ENCODE assay signal across 8 mouse cellular contexts in the genomic region with DNA sequence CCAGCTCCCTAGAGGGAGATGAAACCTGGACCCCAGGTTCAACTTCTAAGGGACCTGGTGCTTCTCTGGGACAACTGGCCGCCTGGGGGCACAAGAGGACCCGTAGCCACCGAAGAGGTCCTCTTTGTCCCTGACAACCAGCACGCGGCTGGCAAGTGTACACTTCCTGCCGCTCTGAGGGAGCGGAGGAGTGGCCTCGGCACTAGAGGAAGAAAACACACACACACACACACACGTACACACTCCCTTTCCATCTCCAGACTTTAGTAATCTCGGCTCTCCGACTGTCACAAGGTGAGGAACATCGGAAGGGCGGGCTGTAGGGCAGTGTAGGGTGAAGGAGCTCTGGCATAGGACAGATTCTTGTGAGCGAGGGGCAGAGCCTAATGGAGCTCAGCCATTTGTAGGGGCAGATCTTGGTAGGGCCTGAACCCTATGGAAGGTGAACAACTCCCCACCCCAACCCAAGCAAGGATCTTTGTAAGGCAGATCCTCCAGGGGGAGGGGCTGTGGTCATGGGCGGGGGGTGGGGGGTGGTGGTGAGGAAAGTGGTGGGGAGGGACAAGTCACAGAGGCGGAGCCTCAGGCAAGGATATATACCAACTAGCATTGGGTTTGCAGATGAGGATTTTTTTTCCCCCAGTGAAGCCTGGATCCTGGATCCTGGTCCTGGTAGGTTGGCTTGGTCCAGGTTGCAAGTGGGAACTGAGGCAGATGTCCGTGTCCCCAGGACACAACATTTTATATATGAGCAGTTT. TPM values are rescaled to one million over a fixed set of nuclear protein-coding genes. Genes with fewer than 3 reads are reported as not detected.
A peak's percentile ranks its signal among the peaks of the same experiment; 100 is the strongest.
DNase-seq lines count a peak whose midpoint lies in the region; ATAC-seq lines count a peak whose summit lies in the region.

No protein-coding gene starts in this region.

- no peaks in the 10 kb centered on the region for H3K36me3 ChIP-seq in hindbrain, embryonic 15.5 days

- H3K27me3 ChIP-seq in hindbrain, embryonic 15.5 days: no peaks in the 10 kb centered on the region

- peak overlapping the region; percentile 41 for H3K9ac ChIP-seq in hindbrain, embryonic 15.5 days

- H3K9me3 ChIP-seq in hindbrain, embryonic 15.5 days: no peaks in the 10 kb centered on the region

- intact Hi-C loops in left cerebral cortex, postnatal 14 days (cut with DNase I): no loop called here

- WGBS in hindbrain, embryonic 15.5 days: 10% methylated on average over 17 of the region's 17 CpGs

- peaks cover 10% of the 10 kb centered on the region for H3K4me1 ChIP-seq in hindbrain, embryonic 15.5 days (replicated peaks)

- peak; percentile 89 for ATAC-seq in hindbrain, embryonic 15.5 days (ENCODE audit: low FRiP score, low read depth)
- ATAC-seq in megakaryocyte-erythroid progenitor cell, adult 5-6 weeks (replicated peaks; ENCODE audit: low FRiP score, low TSS enrichment, poor library complexity, severe bottlenecking): peak; percentile 95

- peak overlapping the region; percentile 73 for H3K27ac ChIP-seq in hindbrain, embryonic 15.5 days (replicated peaks)

- H3K4me3 ChIP-seq in hindbrain, embryonic 15.5 days: peak overlapping the region; percentile 40

- H3K4me2 ChIP-seq in hindbrain, embryonic 15.5 days: peak overlapping the region; percentile 69

- DNase-seq in T-cell, adult 2 months (ENCODE audit: low spot score): peak; percentile 76
- DNase-seq in cerebellum, postnatal 25 days: peak; percentile 68 to 81
- DNase-seq in gastrocnemius, adult 18-20 months (ENCODE audit: low spot score): peak; percentile 72
- DNase-seq in left cerebral cortex, postnatal 14 days (ENCODE audit: low spot score in 2 of 2): peak; percentile 63 to 73
- DNase-seq in right cerebral cortex, postnatal 14 days: peak; percentile 69
- peak; percentile 61 for DNase-seq in urinary bladder, postnatal 25 days (ENCODE audit: low spot score)

RNA-seq across cellular contexts. Expression of gene Stk25, which starts 10.5 kb away (rescaled TPM):
- 10 to 100 TPM; 80.8 to 91.4 TPM for total RNA-seq in gastrocnemius, adult 18-20 months (2021)
- 326 and 365 TPM in 2 replicates for polyA plus RNA-seq in hindbrain, embryonic 15.5 days (2015; fragmentation: Nextera tagmentation; extraction: Ambion mirVana)
- 100 to 1,000 TPM; 382 to 402 TPM for total RNA-seq in left cerebral cortex, postnatal 14 days (2021)
- 63.5 and 82.3 TPM in 2 replicates for total RNA-seq in megakaryocyte-erythroid progenitor cell, adult 5-6 weeks (2014; fragmentation: Nextera tagmentation)
- total RNA-seq in megakaryocyte-erythroid progenitor cell, adult 5-6 weeks (2017): 50.4 and 60.8 TPM in 2 replicates

RNA-seq across cellular contexts. Expression of gene Bok, which starts 16.5 kb away (rescaled TPM):
- total RNA-seq in gastrocnemius, adult 18-20 months (2021): 1 to 10 TPM in 1 of 2 experiments, under 1 TPM in 1; 0.95 to 1.2 TPM
- 93.1 and 108 TPM in 2 replicates for polyA plus RNA-seq in hindbrain, embryonic 15.5 days (2015; fragmentation: Nextera tagmentation; extraction: Ambion mirVana)
- total RNA-seq in left cerebral cortex, postnatal 14 days (2021): 10 to 100 TPM; 19.1 to 20.5 TPM
- total RNA-seq in megakaryocyte-erythroid progenitor cell, adult 5-6 weeks (2014; fragmentation: Nextera tagmentation): not detected in 2 replicates
- total RNA-seq in megakaryocyte-erythroid progenitor cell, adult 5-6 weeks (2017): not detected in 2 replicates

Comparison
In these comparisons a context has a peak if more than half of its experiments do, and no peak if none do; other contexts are left out.
1. Peak in every context shown above with its lines: DNase-seq, ATAC-seq, H3K4me3 ChIP-seq and H3K27ac ChIP-seq.
2. RNA of gene Stk25, which starts 10.5 kb away (total RNA-seq): 382 to 402 TPM in left cerebral cortex, postnatal 14 days; 80.8 to 91.4 TPM in gastrocnemius, adult 18-20 months and 50.4 to 82.3 TPM in megakaryocyte-erythroid progenitor cell, adult 5-6 weeks; every median in the first group is over 4 times any median in the second.
3. RNA of gene Bok, which starts 16.5 kb away (total RNA-seq): 19.1 to 20.5 TPM in left cerebral cortex, postnatal 14 days; 0.95 to 1.2 TPM in gastrocnemius, adult 18-20 months and not detected in megakaryocyte-erythroid progenitor cell, adult 5-6 weeks; every median in the first group is over 4 times any median in the second.